Mouse (Mus musculus) olfactory bulb, adult 2 months (tissue): Measurements from ENCODE around the gene Sema6c.

Experiments used
- CTCF ChIP-seq: fragments of 200-500 bp; IDR thresholded peaks from 2 replicates; pipeline ENCODE4 v1.5.1; 2012; ENCODE audit warnings: low read depth, mild to moderate bottlenecking, low read length, moderate library complexity; ENCODE audit not compliant: insufficient read depth
- POLR2A ChIP-seq: fragments of 200-500 bp; IDR thresholded peaks from 2 replicates; pipeline ENCODE4 v1.6.1; 2012; ENCODE audit warnings: mild to moderate bottlenecking, low read depth, low read length, moderate library complexity; ENCODE audit not compliant: insufficient read depth

GRCm38 (mm10) chr3:95133680-95134101, 26.6 kb upstream of the Sema6c start, which contains the start of the genes Scnm1 and Lysmd1:
- no peak for TF ChIP-seq CTCF
- no peak for TF ChIP-seq POLR2A
